Mouse (Mus musculus) regulatory T cell (primary cell): ENCODE results near the gene 2310011J03Rik.

Experiments
- in situ Hi-C: fragments of 300-600 bp; cut with MboI, MseI; formaldehyde crosslinking; loops from one replicate; pipeline ENCODE4 v1.15.1; 2025; ENCODE audit warnings: high pct_unique_total_duplicates

Gene 2310011J03Rik

GRCm38 (mm10) chr10:80316359-80316781 is 4.0 kb downstream of the 2310011J03Rik start:
- in situ Hi-C loops, result no loop called here

- in situ Hi-C loops, result no loop called here
Observed at GRCm38 (mm10) chr10:80315315-80315714, 5.0 kb downstream of the 2310011J03Rik start.

GRCm38 (mm10) chr10:80314494-80315001 is 5.8 kb downstream of the 2310011J03Rik start:
- in situ Hi-C loops, result no loop called here

- in situ Hi-C loops, result no loop called here
Observed at GRCm38 (mm10) chr10:80313627-80314201, 6.6 kb downstream of the 2310011J03Rik start.

- in situ Hi-C loops, result no loop called here
Observed at GRCm38 (mm10) chr10:80312586-80313504, 7.5 kb downstream of the 2310011J03Rik start.

- in situ Hi-C loops, result no loop called here
Observed at GRCm38 (mm10) chr10:80311560-80311959, 8.8 kb downstream of the 2310011J03Rik start.

GRCm38 (mm10) chr10:80304862-80305261 is 15.5 kb downstream of the 2310011J03Rik start:
- in situ Hi-C loops, result no loop called here

- in situ Hi-C loops, result no loop called here
Observed at GRCm38 (mm10) chr10:80304458-80304857, 15.9 kb downstream of the 2310011J03Rik start.

GRCm38 (mm10) chr10:80302471-80302881 is 17.9 kb downstream of the 2310011J03Rik start:
- in situ Hi-C loops, result no loop called here

GRCm38 (mm10) chr10:80302082-80302355 is 18.3 kb downstream of the 2310011J03Rik start:
- in situ Hi-C loops, result no loop called here

GRCm38 (mm10) chr10:80301256-80302081 is 18.9 kb downstream of the 2310011J03Rik start:
- in situ Hi-C loops, result no loop called here

GRCm38 (mm10) chr10:80300672-80301181 is 19.6 kb downstream of the 2310011J03Rik start:
- in situ Hi-C loops, result no loop called here

GRCm38 (mm10) chr10:80299824-80300223 is 20.5 kb downstream of the 2310011J03Rik start:
- in situ Hi-C loops, result no loop called here

GRCm38 (mm10) chr10:80299301-80299700 is 21.0 kb downstream of the 2310011J03Rik start:
- in situ Hi-C loops, result no loop called here

GRCm38 (mm10) chr10:80298571-80299281 is 21.6 kb downstream of the 2310011J03Rik start:
- in situ Hi-C loops, result no loop called here

GRCm38 (mm10) chr10:80297526-80298133 is 22.7 kb downstream of the 2310011J03Rik start:
- in situ Hi-C loops, result no loop called here

- in situ Hi-C loops, result no loop called here
Observed at GRCm38 (mm10) chr10:80296824-80297223, 23.5 kb downstream of the 2310011J03Rik start.

GRCm38 (mm10) chr10:80295618-80296425 is 24.5 kb downstream of the 2310011J03Rik start, which contains the start of gene Apc2:
Gene Apc2 (plus strand): TSS chr10:80295977.
- in situ Hi-C loops, result no loop called here

- in situ Hi-C loops, result no loop called here
Observed at GRCm38 (mm10) chr10:80294788-80295303, 25.5 kb downstream of the 2310011J03Rik start.
